16 mouse cellular contexts compared by ENCODE assay signal in the genomic region with DNA sequence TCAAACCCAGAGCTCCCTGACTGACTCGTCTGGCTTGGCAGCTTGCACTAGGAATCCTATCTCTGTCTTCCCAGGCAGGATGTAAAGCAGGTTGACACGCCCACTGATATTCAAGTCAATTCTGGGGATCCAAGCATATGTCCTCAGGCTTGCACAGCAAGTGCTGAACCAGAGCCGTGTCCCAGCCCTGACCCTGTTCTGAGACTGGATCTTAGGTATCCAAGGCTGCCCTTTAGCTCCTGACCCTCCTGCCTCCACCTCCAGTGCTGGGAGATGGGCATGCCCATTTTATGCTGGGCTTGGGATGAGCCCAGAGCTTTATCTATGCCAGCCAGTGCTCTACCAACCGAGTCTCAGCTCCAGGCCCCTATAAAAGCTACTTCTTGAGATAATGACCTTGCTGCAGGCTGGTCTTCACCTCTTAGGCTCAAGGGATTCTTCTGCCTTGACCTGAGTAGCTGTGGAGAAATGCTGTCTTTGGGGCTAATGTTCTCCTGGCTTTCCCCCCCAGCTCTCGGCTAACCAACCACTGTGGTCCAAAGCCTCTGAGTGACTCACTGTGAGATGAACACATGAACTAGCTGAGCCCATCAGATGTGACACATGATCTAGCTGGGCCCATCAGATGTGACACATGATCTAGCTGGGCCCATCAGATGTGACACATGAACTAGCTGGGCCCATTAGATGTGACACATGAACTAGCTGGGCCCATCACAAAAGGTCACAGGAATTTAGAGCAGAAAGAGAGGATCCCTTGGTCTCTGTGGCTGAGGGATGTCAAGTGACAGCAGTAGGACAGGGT. TPM values are rescaled to one million over a fixed set of nuclear protein-coding genes. Genes with fewer than 3 reads are reported as not detected.
DNase-seq lines count a peak whose midpoint lies in the region; ATAC-seq and TF ChIP-seq lines count a peak whose summit lies in the region.
"Had no signal": no experiment of that assay in that cellular context is flagged by ENCODE, and none has a peak within 500 bp of the region (broad histone marks: within the 10 kb centered on the region; RNA-seq: fewer than 3 reads in every experiment).

No protein-coding gene starts in this region.

- peaks cover 47% of the 10 kb centered on the region for H3K4me1 ChIP-seq in liver, embryonic 15.5 days (replicated peaks)
- no peaks in the 10 kb centered on the region for H3K4me1 ChIP-seq in midbrain, embryonic 16.5 days (ENCODE audit: control insufficient read depth, insufficient read depth, low read length)
- H3K4me1 ChIP-seq: heart, embryonic 10.5 days had no signal

- no peaks in the 10 kb centered on the region for H3K9me3 ChIP-seq in liver, embryonic 15.5 days (replicated peaks)
- no peaks in the 10 kb centered on the region for H3K9me3 ChIP-seq in midbrain, embryonic 16.5 days (replicated peaks; ENCODE audit: control insufficient read depth, low read length, poor library complexity, severe bottlenecking)
- H3K9me3 ChIP-seq: heart, embryonic 10.5 days had no signal

- no peak overlapping the region for H3K4me3 ChIP-seq in layer of hippocampus, adult 2 months
- no peak overlapping the region for H3K4me3 ChIP-seq in liver, embryonic 15.5 days (replicated peaks)
- no peak overlapping the region for H3K4me3 ChIP-seq in midbrain, embryonic 16.5 days (ENCODE audit: low read depth, low read length)
- H3K4me3 ChIP-seq: heart, embryonic 10.5 days had no signal

- peak overlapping the region; percentile 33; the same call in 1 of the 2 replicates for H3K27ac ChIP-seq in layer of hippocampus, adult 2 months
- H3K27ac ChIP-seq in liver, embryonic 15.5 days (replicated peaks), result peak overlapping the region; percentile 89
- H3K27ac ChIP-seq in midbrain, embryonic 16.5 days (ENCODE audit: low read length), result no peak overlapping the region
- H3K27ac ChIP-seq: heart, embryonic 10.5 days had no signal

- peak; percentile 88 for ATAC-seq in liver, embryonic 15.5 days (ENCODE audit: insufficient read depth)
- ATAC-seq in midbrain, embryonic 16.5 days, result no peak

- peak overlapping the region; percentile 41 for H3K9ac ChIP-seq in liver, embryonic 15.5 days
- no peak overlapping the region for H3K9ac ChIP-seq in midbrain, embryonic 16.5 days (ENCODE audit: low read depth, low read length)

- no peak for TF ChIP-seq CTCF in layer of hippocampus, adult 2 months (conservative IDR thresholded peaks at IDR 0.05)

- peaks cover 6% of the 10 kb centered on the region; the same call in 1 of the 2 replicates for H3K36me3 ChIP-seq in liver, embryonic 15.5 days (replicated peaks)
- H3K36me3 ChIP-seq in midbrain, embryonic 16.5 days (ENCODE audit: control insufficient read depth, insufficient read depth, low read length), result no peaks in the 10 kb centered on the region

- WGBS in liver, embryonic 15.5 days (ENCODE audit: insufficient replicate concordance), result 33% methylated on average over 5 of the region's 5 CpGs
- 78% methylated on average over 5 of the region's 5 CpGs for WGBS in midbrain, embryonic 16.5 days

- no peaks in the 10 kb centered on the region for H3K27me3 ChIP-seq in liver, embryonic 15.5 days
- no peaks in the 10 kb centered on the region for H3K27me3 ChIP-seq in midbrain, embryonic 16.5 days (ENCODE audit: control insufficient read depth, insufficient read depth, low read depth, low read length)

- DNase-seq in layer of hippocampus, adult 2 months (ENCODE audit: low spot score in 2 of 2), result no peak
- DNase-seq in layer of hippocampus, adult 9-10 months (ENCODE audit: low spot score), result no peak
- peak; percentile 21 for DNase-seq in 416B (ENCODE audit: low read depth)
- DNase-seq in c-Kit-positive CD71-positive TER-119-positive erythroid progenitor cells, embryonic 14.5 days (ENCODE audit: low spot score), result peak; percentile 66
- DNase-seq in urinary bladder, postnatal 10 days (ENCODE audit: low spot score), result no peak
- DNase-seq: adrenal gland, adult 2 months; cerebellum, postnatal 14 days; gastrocnemius, postnatal 25 days; kidney, adult 9 months; lung, adult 18-20 months; lung, postnatal 4 days; midbrain, embryonic 14.5 days; thymus, postnatal 36 days had no signal

- peak overlapping the region; percentile 55 for H3K4me2 ChIP-seq in liver, embryonic 15.5 days
- H3K4me2 ChIP-seq in midbrain, embryonic 16.5 days (ENCODE audit: low read length), result no peak overlapping the region

RNA-seq across cellular contexts. Expression of a gene that starts 14.2 kb away (rescaled TPM):
- 10 to 100 TPM; 34.5 to 36.5 TPM for total RNA-seq in layer of hippocampus, adult 2 months (2021)
- 21.7 and 23.4 TPM in 2 replicates for polyA plus RNA-seq in liver, embryonic 15.5 days (2015; fragmentation: Nextera tagmentation; extraction: Ambion mirVana)
- 28.9 and 30.4 TPM in 2 replicates for polyA plus RNA-seq in midbrain, embryonic 16.5 days (2015; fragmentation: Nextera tagmentation; extraction: Ambion mirVana)

RNA-seq across cellular contexts. Expression of a gene that starts 14.2 kb away (rescaled TPM):
- total RNA-seq in layer of hippocampus, adult 2 months (2021), result 1 to 10 TPM; 2.9 to 3.8 TPM
- 1.9 and 2.4 TPM in 2 replicates for polyA plus RNA-seq in liver, embryonic 15.5 days (2015; fragmentation: Nextera tagmentation; extraction: Ambion mirVana)
- polyA plus RNA-seq in midbrain, embryonic 16.5 days (2015; fragmentation: Nextera tagmentation; extraction: Ambion mirVana), result 1.6 and 1.9 TPM in 2 replicates

RNA-seq across cellular contexts. Expression of a gene that starts 25.1 kb away (rescaled TPM):
- 10 to 100 TPM; 16.8 to 21.5 TPM for total RNA-seq in layer of hippocampus, adult 2 months (2021)
- polyA plus RNA-seq in liver, embryonic 15.5 days (2015; fragmentation: Nextera tagmentation; extraction: Ambion mirVana), result 7.4 and 8.8 TPM in 2 replicates
- polyA plus RNA-seq in midbrain, embryonic 16.5 days (2015; fragmentation: Nextera tagmentation; extraction: Ambion mirVana), result 9.7 and 9.9 TPM in 2 replicates

RNA-seq across cellular contexts. Expression of a gene that starts 32.5 kb away (rescaled TPM):
- 10 to 100 TPM; 61.1 to 62.0 TPM for total RNA-seq in layer of hippocampus, adult 2 months (2021)
- 29.1 and 31.1 TPM in 2 replicates for polyA plus RNA-seq in liver, embryonic 15.5 days (2015; fragmentation: Nextera tagmentation; extraction: Ambion mirVana)
- 59.9 and 73.0 TPM in 2 replicates for polyA plus RNA-seq in midbrain, embryonic 16.5 days (2015; fragmentation: Nextera tagmentation; extraction: Ambion mirVana)

RNA-seq across cellular contexts. Expression of a gene that starts 33.1 kb away (rescaled TPM):
- 1 to 10 TPM in 1 of 2 experiments, under 1 TPM in 1; 0.74 to 2.7 TPM for total RNA-seq in layer of hippocampus, adult 2 months (2021)
- 0.18 and 0.50 TPM in 2 replicates for polyA plus RNA-seq in liver, embryonic 15.5 days (2015; fragmentation: Nextera tagmentation; extraction: Ambion mirVana)
- polyA plus RNA-seq in midbrain, embryonic 16.5 days (2015; fragmentation: Nextera tagmentation; extraction: Ambion mirVana), result 1.8 and 1.9 TPM in 2 replicates

Comparison
In these comparisons a context has a peak if more than half of its experiments do, and no peak if none do; other contexts are left out.
1. DNase-seq: peak in 416B (single experiment) and c-Kit-positive CD71-positive TER-119-positive erythroid progenitor cells, embryonic 14.5 days (single experiment); none in layer of hippocampus, adult 2 months (0 of 2), layer of hippocampus, adult 9-10 months (single experiment) and urinary bladder, postnatal 10 days (single experiment).